Mouse (Mus musculus): ENCODE measurements around the gene Eya4. TPM values are rescaled to one million over a fixed set of nuclear protein-coding genes. Genes with fewer than 3 reads are reported as not detected.

Eya4 gene
- 1 to 10 TPM; 5.7 to 7.6 TPM for total RNA-seq (2021)
- long read RNA-seq, experiment 1, result 0 reads
- long read RNA-seq, experiment 2, partial matches to known transcripts, result 0 of 1 reads
- long read RNA-seq, experiment 2, other reads (novel, unspliced or antisense), result 1 of 1 reads

- DNase-seq (ENCODE audit: low spot score in 2 of 2), result peak; percentile 47 to 49
These were observed at the start of gene Eya4 for GRCm38 (mm10) chr10:23350011-23350911. Gene Eya4 (minus strand): TSS chr10:23350786.

GRCm38 (mm10) chr10:23395399-23395798, 44.8 kb upstream of the Eya4 start:
- no peak for DNase-seq (ENCODE audit: low spot score in 2 of 2)

DNA sequence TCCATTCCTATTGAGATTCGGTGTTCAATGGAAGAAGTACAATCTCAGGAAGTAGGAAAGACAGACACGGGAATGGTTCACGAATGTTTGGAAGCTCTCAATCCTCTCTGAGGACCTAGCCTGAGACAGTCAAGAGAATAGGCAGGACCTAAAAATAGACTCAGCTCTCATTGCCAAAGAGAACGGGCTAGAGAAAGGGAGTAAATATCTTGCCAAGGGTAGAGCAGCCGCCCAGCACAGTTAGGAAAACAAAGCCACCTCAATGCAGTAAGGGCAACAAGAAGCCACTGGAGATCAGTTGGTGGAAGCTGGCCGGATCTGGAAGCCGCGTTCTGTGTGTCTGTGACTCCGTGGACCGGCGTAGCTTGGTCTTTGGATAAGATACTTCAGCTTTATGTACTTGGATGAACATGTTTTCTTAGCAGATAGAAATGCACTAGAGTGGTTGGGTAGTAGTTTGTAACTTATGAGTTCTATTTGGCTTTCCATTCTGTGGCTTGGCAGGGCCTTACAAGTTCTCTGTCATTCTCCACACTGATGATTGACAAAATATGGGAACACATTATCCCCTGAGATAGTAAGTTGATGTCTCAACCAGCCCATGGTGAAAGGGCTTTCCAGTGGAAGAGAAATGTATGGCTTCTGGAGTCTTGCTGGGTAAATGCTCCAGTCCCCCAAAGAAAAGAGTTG, 44.1 kb upstream of the Eya4 start:
- no peak for DNase-seq (ENCODE audit: low spot score in 2 of 2)

- no peak for DNase-seq (ENCODE audit: low spot score in 2 of 2)
These were observed 43.6 kb upstream of the Eya4 start for GRCm38 (mm10) chr10:23394152-23394551.

DNA sequence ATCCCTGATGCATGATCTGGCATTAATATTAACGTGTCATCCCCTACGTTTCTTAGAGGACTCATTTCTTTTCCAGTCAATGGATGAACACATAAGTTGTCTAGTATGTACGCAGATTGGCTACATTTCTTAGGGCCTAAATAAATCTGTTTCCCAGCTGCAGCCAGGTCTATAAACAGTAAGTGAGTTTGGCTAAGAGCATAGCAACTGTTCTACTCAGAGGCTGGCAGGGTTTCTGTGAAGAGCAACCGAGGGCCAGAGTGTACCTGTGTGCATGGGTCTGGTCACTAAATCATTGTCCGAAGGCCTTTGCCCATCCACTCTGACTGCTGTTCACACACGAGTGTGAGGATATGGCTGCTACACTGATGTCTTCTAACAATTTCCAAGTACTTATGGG, 13.3 kb upstream of the Eya4 start:
- DNase-seq (ENCODE audit: low spot score in 2 of 2), result no peak

GRCm38 (mm10) chr10:23349392-23350010, 1.1 kb downstream of the Eya4 start:
- DNase-seq (ENCODE audit: low spot score in 2 of 2), result peak in 1 of 2 experiments; percentile 28

GRCm38 (mm10) chr10:23348893-23349391, 1.6 kb downstream of the Eya4 start:
- DNase-seq (ENCODE audit: low spot score in 2 of 2), result peak in 1 of 2 experiments; percentile 9

- DNase-seq (ENCODE audit: low spot score in 2 of 2), result no peak
These were observed 2.3 kb downstream of the Eya4 start for GRCm38 (mm10) chr10:23348101-23348892.

DNA sequence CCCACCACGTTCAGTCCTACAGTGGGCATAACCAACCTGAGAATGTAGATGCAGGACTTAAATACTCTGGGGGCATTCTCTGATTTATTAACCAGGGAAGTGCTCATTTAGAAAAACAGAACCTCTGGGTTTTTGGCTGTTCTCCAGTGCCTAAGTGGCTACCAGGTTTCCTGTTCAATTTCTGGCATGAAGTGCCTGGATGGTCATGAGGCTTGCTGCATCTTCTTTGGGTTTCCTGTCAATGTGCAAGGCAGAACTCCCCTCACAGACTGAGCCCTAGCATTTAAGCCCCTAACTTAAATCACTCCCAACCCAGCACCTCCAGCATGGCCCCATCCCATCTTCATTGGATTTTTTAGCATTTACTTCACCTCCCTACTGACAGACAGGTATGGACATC, 13.3 kb downstream of the Eya4 start:
- no peak for DNase-seq (ENCODE audit: low spot score in 2 of 2)

DNA sequence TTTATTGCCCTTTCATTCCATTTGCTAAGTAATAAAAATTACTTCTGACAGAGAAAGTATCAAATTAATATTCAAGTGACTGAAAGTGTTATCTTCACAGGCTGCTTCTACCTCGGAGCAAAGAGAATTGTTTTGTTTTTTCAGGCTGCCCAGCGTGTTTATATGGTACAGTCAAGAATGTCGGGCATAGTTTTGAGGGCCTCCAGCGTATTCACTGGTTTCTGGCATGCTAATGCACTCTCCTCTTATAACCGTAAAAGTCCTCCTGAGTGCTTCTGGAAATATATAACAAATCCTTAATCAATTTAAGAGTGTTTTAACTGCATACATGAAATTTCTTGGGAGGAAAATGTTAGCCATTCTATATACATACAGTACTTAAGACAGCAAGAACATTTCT, 17.8 kb downstream of the Eya4 start:
- no peak for DNase-seq (ENCODE audit: low spot score in 2 of 2)

DNA sequence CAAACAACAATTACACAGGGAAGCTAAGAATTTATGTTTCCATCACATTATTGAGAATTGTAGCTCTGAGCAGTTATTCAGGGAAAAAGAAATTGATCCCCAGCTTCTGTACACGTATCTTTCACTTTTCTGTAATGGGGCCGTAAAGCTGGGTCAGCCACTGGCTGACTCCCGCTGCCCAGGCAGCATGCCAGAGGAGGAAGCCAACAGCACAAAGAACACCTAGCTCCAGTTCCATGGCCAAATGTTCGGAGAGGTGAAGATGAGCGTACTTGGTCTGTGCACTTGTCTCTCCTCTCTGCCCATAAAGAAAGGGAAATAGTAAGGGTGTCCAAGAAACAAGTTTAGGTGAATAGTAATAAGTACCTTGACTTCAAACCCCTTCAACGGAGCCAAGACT, 22.9 kb downstream of the Eya4 start:
- DNase-seq (ENCODE audit: low spot score in 2 of 2), result no peak

DNA sequence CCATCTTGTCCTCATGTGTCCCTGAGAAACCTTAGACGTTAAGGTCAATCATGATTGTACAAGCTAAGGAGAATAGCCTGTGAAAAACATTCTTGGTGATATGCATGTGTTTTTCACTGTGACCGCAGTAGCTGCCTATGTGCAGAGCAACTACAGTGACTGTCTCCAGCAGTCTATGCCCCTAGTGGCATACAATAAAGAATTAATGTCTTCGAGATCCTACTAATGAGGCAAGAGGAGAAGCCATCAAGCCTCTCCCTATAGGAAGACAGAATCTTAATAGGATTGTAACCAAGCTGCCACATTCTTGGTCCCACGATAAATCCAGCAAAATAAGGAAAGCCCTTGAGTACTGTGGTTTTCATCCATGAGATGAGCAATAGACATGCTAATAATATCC, 28.3 kb downstream of the Eya4 start:
- no peak for DNase-seq (ENCODE audit: low spot score in 2 of 2)

DNA sequence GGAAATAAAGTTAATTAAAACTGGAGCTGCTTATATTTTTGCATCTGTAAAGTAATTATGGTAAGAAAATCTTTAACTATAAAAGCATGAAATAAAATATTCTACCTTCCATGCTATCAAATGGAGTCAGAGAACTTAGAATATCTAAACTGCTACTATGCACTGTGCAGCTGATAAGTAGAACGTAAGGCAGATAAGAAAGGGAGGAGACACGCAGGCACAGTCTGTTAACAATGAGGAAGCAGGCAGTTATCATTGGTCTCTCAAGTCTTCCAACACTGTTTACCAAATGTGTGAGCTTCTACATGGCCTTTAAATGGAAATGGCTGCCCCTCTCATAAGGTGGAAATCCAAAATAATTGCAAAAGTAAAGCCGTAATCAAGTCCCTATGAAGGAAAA, 55.0 kb downstream of the Eya4 start:
- no peak for DNase-seq (ENCODE audit: low spot score in 2 of 2)

GRCm38 (mm10) chr10:23292495-23292894, 58.1 kb downstream of the Eya4 start:
- DNase-seq (ENCODE audit: low spot score in 2 of 2), result no peak

DNA sequence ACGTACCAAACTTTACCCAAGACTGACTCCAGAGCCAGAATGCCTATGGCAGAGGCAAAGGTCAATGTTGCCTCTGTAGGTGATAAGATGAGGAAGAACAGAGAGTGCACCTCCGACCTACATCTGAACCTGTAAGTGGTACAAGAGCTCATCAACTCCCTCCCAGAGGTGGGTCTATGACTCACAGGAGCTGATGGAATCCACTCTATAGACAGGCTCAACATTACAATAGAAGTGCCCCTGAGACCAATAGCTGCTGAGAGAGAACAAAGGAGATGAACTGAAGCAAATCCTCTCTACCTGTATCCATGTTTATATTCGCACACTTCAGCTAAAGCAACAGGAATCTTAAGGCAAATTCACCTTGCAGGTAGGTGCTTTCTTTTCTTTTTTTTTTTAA, 73.2 kb downstream of the Eya4 start:
- DNase-seq (ENCODE audit: low spot score in 2 of 2), result no peak

DNA sequence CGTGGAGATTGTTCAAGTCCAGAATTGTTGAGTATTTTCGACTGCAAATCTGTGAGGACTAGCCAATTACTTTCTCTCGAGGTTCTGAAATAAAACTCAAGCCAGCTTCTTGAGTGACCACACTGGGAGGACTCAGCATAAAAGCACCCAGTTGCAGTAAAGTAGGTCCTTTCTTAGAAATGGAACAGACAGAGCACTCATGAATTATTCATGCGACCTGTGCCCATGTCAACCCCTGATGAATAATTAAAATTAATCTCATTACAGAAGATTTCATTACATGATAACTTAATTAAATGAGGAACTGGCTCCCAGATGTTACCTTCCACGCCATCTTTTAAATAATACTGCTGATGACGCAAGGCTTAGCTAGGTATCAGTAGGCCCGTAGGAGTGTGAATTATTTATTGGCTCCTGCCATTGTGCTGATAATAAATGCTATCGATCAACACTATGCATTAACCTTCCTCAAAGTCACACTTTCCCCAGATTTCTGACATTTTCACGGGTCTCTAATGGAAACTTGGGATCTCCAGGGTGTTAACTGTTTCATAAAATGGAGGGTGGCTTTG, 79.5 kb downstream of the Eya4 start:
- no peak for DNase-seq (ENCODE audit: low spot score in 2 of 2)

DNA sequence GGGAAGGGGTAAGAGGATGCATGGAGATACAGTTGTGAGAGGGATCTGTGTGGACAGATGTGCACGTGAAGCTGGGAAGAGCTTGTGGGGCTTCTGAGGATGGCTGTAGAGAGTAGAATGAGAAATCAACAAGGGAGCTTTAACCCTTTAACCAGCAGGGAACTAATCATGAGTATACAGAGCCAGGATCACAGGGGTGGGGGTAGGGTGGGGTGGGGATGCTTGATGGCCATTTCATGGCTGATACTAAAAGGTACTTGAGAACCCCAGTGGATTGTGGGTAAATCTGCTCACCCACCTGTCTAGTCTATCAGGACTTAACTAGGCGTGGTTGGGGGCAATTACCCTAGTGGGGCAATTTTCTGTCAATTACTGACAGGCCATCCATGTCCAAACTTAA, 80.1 kb downstream of the Eya4 start:
- no peak for DNase-seq (ENCODE audit: low spot score in 2 of 2)

GRCm38 (mm10) chr10:23252180-23252579, 98.4 kb downstream of the Eya4 start:
- DNase-seq (ENCODE audit: low spot score in 2 of 2), result no peak

DNA sequence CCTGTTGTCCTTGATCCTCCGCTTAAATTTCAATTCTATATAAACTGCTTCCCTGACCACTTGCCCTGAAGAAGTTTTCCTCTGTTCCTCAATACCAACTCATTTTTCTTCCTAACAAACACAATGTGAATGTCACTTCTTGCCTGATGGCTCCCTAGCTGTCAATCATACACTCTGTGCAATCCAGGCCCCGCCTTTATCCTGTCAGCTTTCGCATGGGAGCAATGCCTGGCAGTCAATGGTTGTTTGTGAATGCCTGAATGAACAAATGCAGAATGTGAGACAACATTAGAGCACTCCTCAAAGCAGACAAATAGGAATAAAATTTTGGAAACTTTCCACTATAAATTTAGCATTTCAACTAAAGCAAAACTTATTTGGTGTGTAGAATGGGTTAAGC, 104.1 kb downstream of the Eya4 start:
- no peak for DNase-seq (ENCODE audit: low spot score in 2 of 2)

- DNase-seq (ENCODE audit: low spot score in 2 of 2), result no peak
These were observed 113.7 kb downstream of the Eya4 start for GRCm38 (mm10) chr10:23236918-23237317.
